Mouse (Mus musculus) midbrain, embryonic 14.5 days (tissue): Measurements from ENCODE around the gene Fosl2. TPM values are rescaled to one million over a fixed set of nuclear protein-coding genes. Genes with fewer than 3 reads are reported as not detected.

Experiments used
- ATAC-seq: fragments of 200-750 bp; cut with Nextera tagmentation; 2 replicates; pipeline ENCODE4 v1.8.0; 2017; ENCODE audit warnings: moderate number of reproducible peaks, moderate library complexity; ENCODE audit not compliant: low FRiP score, low TSS enrichment
- DNase-seq: peaks from one replicate; pipeline ENCODE4 v3.0.0-alpha.2; 2015
- H3K27ac ChIP-seq: fragments of 300-500 bp; sonication (generic); replicated peaks from 2 replicates; pipeline ENCODE4 v1.5.1; 2014; ENCODE audit warnings: mild to moderate bottlenecking, low read depth, low read length, moderate library complexity
- H3K27me3 ChIP-seq: fragments of 300-500 bp; sonication (generic); 2 replicates; pipeline ENCODE4 v1.6.1; 2014; ENCODE audit warnings: low read length, control low read depth, mixed read lengths; ENCODE audit not compliant: control insufficient read depth, insufficient read depth
- H3K36me3 ChIP-seq: fragments of 300-500 bp; sonication (generic); 2 replicates; pipeline ENCODE4 v1.6.1; 2014; ENCODE audit warnings: low read length, control low read depth; ENCODE audit not compliant: control insufficient read depth, insufficient read depth
- H3K4me1 ChIP-seq: fragments of 300-500 bp; sonication (generic); 2 replicates; pipeline ENCODE4 v1.6.1; 2014; ENCODE audit warnings: mild to moderate bottlenecking, antibody characterized with exemption, low read length, control low read depth; ENCODE audit not compliant: control insufficient read depth, insufficient read depth
- H3K4me2 ChIP-seq: fragments of 300-500 bp; sonication (generic); 2 replicates; pipeline ENCODE4 v1.6.1; 2014; ENCODE audit warnings: mild to moderate bottlenecking, low read length, moderate library complexity
- H3K4me3 ChIP-seq: fragments of 300-500 bp; sonication (generic); replicated peaks from 2 replicates; pipeline ENCODE4 v1.5.1; 2014; ENCODE audit warnings: low read depth, low read length
- H3K9ac ChIP-seq: fragments of 300-500 bp; sonication (generic); replicated peaks from 2 replicates; pipeline ENCODE4 v1.6.1; 2014; ENCODE audit warnings: mild to moderate bottlenecking, low read length, moderate library complexity
- H3K9me3 ChIP-seq: fragments of 300-500 bp; sonication (generic); 2 replicates; pipeline ENCODE4 v1.6.1; 2016; ENCODE audit warnings: low read length, control low read depth, mixed read lengths; ENCODE audit not compliant: control insufficient read depth
- WGBS: fragments of 180-500 bp; shearing (Covaris S2); extraction: QIAGEN DNeasy Blood & Tissue Kit; methylation state at CpG from one replicate; pipeline ENCODE4 v1.1.7; 2014; 5-methylcytosine and 5-hydroxymethylcytosine counted together
- polyA plus RNA-seq: library from polyadenylated mRNA; unstranded; fragments of >200 nt; fragmentation: Nextera tagmentation; extraction: Ambion mirVana; gene quantifications from 2 replicates; pipeline ENCODE4 v1.2.1, GENCODE M21; 2014

Gene Fosl2
- polyA plus RNA-seq, 1 experiment from 2014 or later: 0.36 TPM

- no peak for DNase-seq
- Histone ChIP-seq H3K27me3 (no peaks in the 10 kb centered on the region), H3K27ac (no peak overlapping the region), H3K4me3 (no peak overlapping the region), H3K9me3 (no peaks in the 10 kb centered on the region), H3K9ac (no peak overlapping the region), H3K36me3 (no peaks in the 10 kb centered on the region), H3K4me1 (no peaks in the 10 kb centered on the region), H3K4me2 (no peak overlapping the region)
- WGBS: 87% methylated on average over 12 of the region's 12 CpGs
- no peak for ATAC-seq
Observed at GRCm38 (mm10) chr5:32104119-32104990, 31.2 kb upstream of the Fosl2 start.

GRCm38 (mm10) chr5:32106473-32107140 is 29.0 kb upstream of the Fosl2 start:
- no peak for ATAC-seq
- Histone ChIP-seq H3K9me3 (no peaks in the 10 kb centered on the region), H3K9ac (no peak overlapping the region), H3K36me3 (no peaks in the 10 kb centered on the region), H3K4me2 (no peak overlapping the region), H3K4me3 (no peak overlapping the region), H3K4me1 (no peaks in the 10 kb centered on the region), H3K27me3 (no peaks in the 10 kb centered on the region), H3K27ac (no peak overlapping the region)
- WGBS: 89% methylated on average over 5 of the region's 5 CpGs
- DNase-seq: no peak

- H3K9ac ChIP-seq: no peak overlapping the region
- DNase-seq: no peak
- no peak overlapping the region for H3K4me3 ChIP-seq
- no peak overlapping the region for H3K4me2 ChIP-seq
- no peaks in the 10 kb centered on the region for H3K4me1 ChIP-seq
- ATAC-seq: no peak
- H3K27me3 ChIP-seq: no peaks in the 10 kb centered on the region
- WGBS: 92% methylated on average over 4 of the region's 4 CpGs
- H3K36me3 ChIP-seq: no peaks in the 10 kb centered on the region
- no peaks in the 10 kb centered on the region for H3K9me3 ChIP-seq
- H3K27ac ChIP-seq: no peak overlapping the region
Observed at GRCm38 (mm10) chr5:32110651-32111050, 24.9 kb upstream of the Fosl2 start.

DNA sequence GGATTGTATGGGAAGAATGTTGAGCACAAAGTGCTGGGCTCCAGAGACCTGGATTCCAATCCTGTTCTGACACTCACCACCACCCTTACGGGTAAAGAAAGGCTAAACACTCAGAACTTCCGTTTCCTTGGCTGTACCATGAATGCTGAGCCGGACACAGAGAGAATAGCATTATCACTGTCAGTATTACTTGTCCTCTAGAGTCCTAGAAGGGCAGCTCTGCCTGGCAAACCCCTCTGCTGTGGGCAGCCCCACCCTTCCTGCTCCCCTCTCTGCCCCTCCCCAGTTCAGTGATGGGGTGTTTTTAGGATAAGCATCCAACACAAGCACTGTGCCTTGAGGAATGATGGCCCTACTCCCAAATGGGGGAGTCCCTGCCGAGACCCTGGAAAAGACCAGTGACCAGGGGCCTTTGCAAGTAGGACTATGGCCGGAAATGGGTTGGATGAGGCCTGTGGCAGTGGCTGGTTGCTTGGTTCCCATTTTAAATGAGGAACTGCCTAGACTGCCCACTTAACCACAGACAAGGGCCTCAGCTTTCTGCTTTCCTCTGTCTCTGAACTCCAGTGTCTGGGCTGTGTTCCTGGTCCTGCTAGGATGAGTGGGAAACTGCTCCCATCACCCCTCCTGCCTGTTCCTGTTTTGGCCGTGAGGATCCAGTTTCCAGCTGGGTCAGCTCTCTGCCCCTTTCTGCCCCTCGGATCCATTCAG is 23.2 kb upstream of the Fosl2 start:
- H3K4me2 ChIP-seq: no peak overlapping the region
- WGBS: 80% methylated on average over 7 of the region's 7 CpGs
- no peak overlapping the region for H3K27ac ChIP-seq
- H3K36me3 ChIP-seq: no peaks in the 10 kb centered on the region
- no peaks in the 10 kb centered on the region for H3K27me3 ChIP-seq
- H3K9ac ChIP-seq: no peak overlapping the region
- H3K4me1 ChIP-seq: no peaks in the 10 kb centered on the region
- DNase-seq (no peak), ATAC-seq (no peak)
- no peak overlapping the region for H3K4me3 ChIP-seq
- no peaks in the 10 kb centered on the region for H3K9me3 ChIP-seq

GRCm38 (mm10) chr5:32120901-32121376 is 14.7 kb upstream of the Fosl2 start:
- 46% methylated on average over 11 of the region's 11 CpGs for WGBS
- Histone ChIP-seq H3K4me1 (no peaks in the 10 kb centered on the region), H3K4me3 (no peak overlapping the region), H3K9ac (no peak overlapping the region), H3K4me2 (no peak overlapping the region), H3K27ac (no peak overlapping the region), H3K36me3 (no peaks in the 10 kb centered on the region), H3K9me3 (no peaks in the 10 kb centered on the region), H3K27me3 (no peaks in the 10 kb centered on the region)
- no peak for DNase-seq
- no peak for ATAC-seq

DNA sequence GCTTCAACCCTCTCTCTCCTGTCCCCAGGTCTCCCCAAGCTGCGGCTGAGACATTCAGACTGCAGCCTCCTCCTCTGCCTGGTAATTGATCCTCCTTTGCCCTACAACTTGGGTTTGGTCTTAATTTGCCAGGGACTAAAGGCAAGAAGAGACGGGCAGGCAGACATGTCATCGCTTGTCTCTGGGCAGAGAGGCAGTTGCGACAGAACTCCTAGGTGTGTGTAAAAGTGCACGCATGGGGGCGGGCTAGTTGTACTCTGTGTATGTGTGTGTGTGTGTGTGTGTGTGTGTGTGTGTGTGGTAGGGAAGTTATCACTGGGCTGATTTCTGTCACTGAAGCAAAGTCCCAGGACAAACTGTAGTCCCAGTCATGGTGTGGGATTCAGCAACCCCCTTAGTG is 13.7 kb upstream of the Fosl2 start:
- ATAC-seq (no peak), DNase-seq (no peak)
- H3K4me2 ChIP-seq: no peak overlapping the region
- WGBS: 81% methylated on average over 6 of the region's 6 CpGs
- no peak overlapping the region for H3K9ac ChIP-seq
- H3K27me3 ChIP-seq: no peaks in the 10 kb centered on the region
- no peak overlapping the region for H3K4me3 ChIP-seq
- no peaks in the 10 kb centered on the region for H3K9me3 ChIP-seq
- no peak overlapping the region for H3K27ac ChIP-seq
- no peaks in the 10 kb centered on the region for H3K4me1 ChIP-seq
- H3K36me3 ChIP-seq: no peaks in the 10 kb centered on the region

GRCm38 (mm10) chr5:32122363-32122762 is 13.2 kb upstream of the Fosl2 start:
- no peak overlapping the region for H3K27ac ChIP-seq
- H3K9me3 ChIP-seq: no peaks in the 10 kb centered on the region
- no peak overlapping the region for H3K4me3 ChIP-seq
- no peak overlapping the region for H3K9ac ChIP-seq
- no peak overlapping the region for H3K4me2 ChIP-seq
- no peak for ATAC-seq
- 85% methylated on average over 5 of the region's 5 CpGs for WGBS
- H3K27me3 ChIP-seq: no peaks in the 10 kb centered on the region
- H3K4me1 ChIP-seq: no peaks in the 10 kb centered on the region
- H3K36me3 ChIP-seq: no peaks in the 10 kb centered on the region
- no peak for DNase-seq

DNA sequence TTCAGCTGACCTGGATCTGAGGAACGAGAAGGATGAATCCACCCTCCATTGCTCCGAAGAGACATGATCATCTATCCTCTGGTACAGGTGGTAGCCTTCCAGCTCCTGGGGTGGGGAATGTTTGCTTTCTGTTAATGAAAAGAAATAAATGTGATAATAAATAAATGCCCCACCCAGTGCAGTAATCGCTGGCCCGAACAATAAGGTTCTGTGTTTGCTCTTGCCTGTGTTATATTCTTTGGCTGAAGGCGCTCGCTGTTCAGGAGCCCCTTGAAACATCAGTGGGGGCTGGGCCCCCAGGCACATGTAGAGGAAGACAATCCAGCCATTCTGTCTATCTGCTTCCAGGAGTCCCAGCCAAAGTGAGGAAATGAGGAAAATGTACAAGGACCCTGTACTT is 10.6 kb upstream of the Fosl2 start:
- Histone ChIP-seq H3K4me1 (no peaks in the 10 kb centered on the region), H3K36me3 (no peaks in the 10 kb centered on the region), H3K4me2 (no peak overlapping the region), H3K27me3 (no peaks in the 10 kb centered on the region), H3K9me3 (no peaks in the 10 kb centered on the region), H3K9ac (no peak overlapping the region), H3K27ac (no peak overlapping the region), H3K4me3 (no peak overlapping the region)
- DNase-seq (no peak), ATAC-seq (no peak)
- 94% methylated on average over 6 of the region's 6 CpGs for WGBS
